Mouse (Mus musculus) ES-Bruce4 (cell line): ENCODE results near the gene Lcn3. TPM values are rescaled to one million over a fixed set of nuclear protein-coding genes. Genes with fewer than 3 reads are reported as not detected.

ENCODE experiments used
- H3K27ac ChIP-seq: 2 replicates; pipeline ENCODE4 v1.5.1; 2012; ENCODE audit warnings: low read length, inconsistent platforms; ENCODE audit not compliant: insufficient read depth
- H3K27me3 ChIP-seq: 2 replicates; pipeline ENCODE4 v1.6.1; 2012; ENCODE audit warnings: mild to moderate bottlenecking, low read length, inconsistent platforms; ENCODE audit not compliant: control insufficient read depth, poor library complexity, insufficient read depth, severe bottlenecking
- H3K36me3 ChIP-seq: 2 replicates; pipeline ENCODE4 v1.6.1; 2012; ENCODE audit warnings: inconsistent platforms, mild to moderate bottlenecking, low read length, moderate library complexity; ENCODE audit not compliant: control insufficient read depth, poor library complexity, insufficient read depth, severe bottlenecking
- H3K4me1 ChIP-seq: one replicate; pipeline ENCODE4 v1.8.1; 2011; ENCODE audit warnings: low read length; ENCODE audit not compliant: control insufficient read depth, insufficient read depth
- H3K4me3 ChIP-seq: 2 replicates; pipeline ENCODE4 v1.5.1; 2011; ENCODE audit warnings: low read depth, mild to moderate bottlenecking, low read length
- H3K9ac ChIP-seq: 2 replicates; pipeline ENCODE4 v1.6.1; 2012; ENCODE audit warnings: low read depth, mild to moderate bottlenecking, inconsistent platforms; ENCODE audit not compliant: poor library complexity, severe bottlenecking
- H3K9me3 ChIP-seq: replicated peaks from 2 replicates; pipeline ENCODE4 v1.6.1; 2012; ENCODE audit warnings: mild to moderate bottlenecking, low read length, inconsistent platforms; ENCODE audit not compliant: control insufficient read depth, poor library complexity, insufficient read depth, severe bottlenecking
- CTCF ChIP-seq: IDR thresholded peaks from one replicate; pipeline ENCODE4 v1.8.1; 2011; ENCODE audit warnings: low read depth, low read length
- EP300 ChIP-seq: IDR thresholded peaks from 2 replicates; pipeline ENCODE4 v1.6.1; 2011; ENCODE audit warnings: low read depth, low read length; ENCODE audit not compliant: insufficient read depth
- POLR2A ChIP-seq: IDR thresholded peaks from one replicate; pipeline ENCODE4 v1.8.1; 2011; ENCODE audit warnings: low read length; ENCODE audit not compliant: insufficient read depth
- polyA plus RNA-seq: library from polyadenylated mRNA; stranded (reverse); fragments of >200 nt; gene quantifications from 2 replicates; pipeline ENCODE4 v1.2.4, GENCODE M21; 2011; ENCODE audit warnings: low read depth; ENCODE audit not compliant: missing spikeins, insufficient read depth, insufficient read length

Gene Lcn3
- polyA plus RNA-seq, 1 experiment: not detected

DNA sequence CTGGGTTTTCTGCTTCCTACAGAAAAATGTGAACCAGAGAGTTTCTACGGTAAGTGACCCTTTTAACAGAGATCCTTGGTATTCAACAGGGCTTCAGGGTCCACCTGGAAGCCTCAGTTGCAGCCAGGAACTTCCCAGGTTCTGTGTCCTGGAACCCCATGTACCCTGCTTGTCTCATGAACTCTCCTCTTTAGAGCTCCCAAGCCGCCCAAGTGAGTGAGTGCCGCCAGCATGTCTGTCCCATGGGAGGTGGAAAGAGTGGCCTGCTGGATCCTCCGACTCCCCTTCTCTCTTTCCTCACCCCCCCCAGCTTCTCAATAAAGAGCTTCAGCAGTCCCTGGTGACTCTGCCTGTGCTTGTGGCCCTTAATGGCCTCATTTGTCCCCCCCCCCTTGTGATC lies 2.4 kb downstream of the Lcn3 start:
- no peak for TF ChIP-seq CTCF
- no peak for TF ChIP-seq EP300
- no peak for TF ChIP-seq POLR2A
- Histone ChIP-seq H3K9me3 (no peaks in the 10 kb centered on the region), H3K36me3 (no peaks in the 10 kb centered on the region), H3K27ac (no peak overlapping the region), H3K27me3 (no peaks in the 10 kb centered on the region), H3K9ac (no peak overlapping the region), H3K4me3 (no peak overlapping the region), H3K4me1 (no peaks in the 10 kb centered on the region)

DNA sequence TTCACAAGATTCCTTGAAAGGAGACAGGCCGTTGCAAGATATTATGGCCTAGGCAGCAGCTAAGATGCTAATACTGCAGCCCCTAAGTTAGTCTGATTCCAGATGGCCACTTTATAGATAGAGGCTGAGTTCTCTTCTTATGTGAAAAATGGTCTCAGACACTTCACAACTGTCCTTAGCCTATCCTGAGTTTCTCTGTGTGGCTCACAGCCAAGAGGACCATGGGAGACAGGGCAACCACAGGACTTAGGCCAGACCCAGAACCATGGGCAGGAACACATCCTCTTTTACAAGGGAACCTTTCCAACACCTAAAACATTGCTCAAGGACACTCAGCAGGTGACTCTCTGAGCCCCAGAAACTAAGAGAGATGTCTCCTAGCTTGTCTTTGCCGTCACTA lies 8.1 kb downstream of the Lcn3 start:
- Histone ChIP-seq H3K9ac (no peak overlapping the region), H3K9me3 (no peaks in the 10 kb centered on the region), H3K4me1 (no peaks in the 10 kb centered on the region), H3K27ac (no peak overlapping the region), H3K36me3 (no peaks in the 10 kb centered on the region), H3K4me3 (no peak overlapping the region), H3K27me3 (no peaks in the 10 kb centered on the region)
- TF ChIP-seq EP300: no peak
- no peak for TF ChIP-seq POLR2A
- no peak for TF ChIP-seq CTCF

DNA sequence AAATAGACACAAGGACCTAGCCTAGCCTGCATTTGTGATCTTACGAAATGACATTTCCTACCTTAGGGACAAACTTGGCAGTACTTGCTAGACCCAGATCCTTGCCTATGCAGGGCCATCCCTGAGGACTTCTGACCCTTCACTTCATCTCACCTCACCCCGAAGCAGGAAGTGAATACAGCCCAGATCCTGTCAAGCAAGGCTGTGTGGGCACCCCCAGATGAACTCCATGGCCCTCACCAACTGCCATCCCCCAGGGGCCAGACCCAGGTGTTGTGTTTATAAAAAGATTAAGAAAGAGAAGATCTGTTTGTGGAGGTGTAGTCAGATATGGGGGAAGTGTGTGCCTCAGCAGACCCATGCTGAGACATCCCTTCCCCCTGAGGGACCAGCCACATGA lies 9.3 kb downstream of the Lcn3 start:
- Histone ChIP-seq H3K27me3 (no peaks in the 10 kb centered on the region), H3K9me3 (no peaks in the 10 kb centered on the region), H3K4me1 (no peaks in the 10 kb centered on the region), H3K36me3 (no peaks in the 10 kb centered on the region), H3K27ac (no peak overlapping the region), H3K4me3 (no peak overlapping the region), H3K9ac (no peak overlapping the region)
- TF ChIP-seq EP300 (no peak), CTCF (no peak)

DNA sequence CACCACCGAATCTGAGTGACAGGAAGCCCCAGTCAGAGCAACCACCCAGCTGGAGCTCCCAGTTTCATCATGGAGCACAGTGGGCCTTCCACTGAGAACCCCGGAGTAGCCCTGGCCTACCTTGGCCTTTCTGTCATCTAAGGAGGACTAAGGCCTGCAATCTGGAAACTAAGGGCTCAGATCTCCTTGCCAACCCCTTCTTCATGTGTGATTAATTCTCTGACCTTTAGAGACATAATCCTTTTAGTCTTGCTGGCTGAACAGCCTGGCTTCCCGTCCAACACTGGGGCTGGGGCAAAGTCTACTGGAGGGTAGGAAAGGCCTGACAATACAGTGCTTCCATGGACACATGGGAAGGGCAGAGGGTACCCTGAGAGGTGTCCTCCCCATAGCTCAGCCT lies 10.6 kb downstream of the Lcn3 start:
- Histone ChIP-seq H3K36me3 (no peaks in the 10 kb centered on the region), H3K4me1 (no peaks in the 10 kb centered on the region), H3K27ac (no peak overlapping the region), H3K4me3 (no peak overlapping the region), H3K27me3 (no peaks in the 10 kb centered on the region), H3K9ac (no peak overlapping the region), H3K9me3 (no peaks in the 10 kb centered on the region)
- TF ChIP-seq EP300: no peak

DNA sequence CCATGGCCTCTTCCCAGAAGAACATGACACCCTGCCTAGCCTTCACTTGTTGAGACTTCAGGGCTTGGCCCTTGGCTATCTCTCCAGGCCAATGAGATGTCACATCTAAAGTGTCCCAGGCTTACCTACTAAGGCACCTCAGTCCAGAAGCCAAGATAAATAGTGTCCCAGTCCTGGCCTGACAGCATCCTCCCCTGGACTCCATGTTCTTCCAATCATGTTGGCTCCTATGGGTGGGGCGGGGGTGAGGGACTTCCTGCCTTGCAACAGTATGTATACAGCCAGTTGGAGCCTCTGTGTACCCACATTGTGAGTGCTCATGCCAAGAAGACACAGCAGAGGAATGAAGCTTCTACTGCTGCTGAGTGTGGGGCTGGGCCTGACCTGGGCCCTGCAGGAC lies 11.3 kb downstream of the Lcn3 start, which contains the start of gene Lcn11:
Gene Lcn11 (plus strand): TSS at position 301 of the 400 bp plus-strand sequence.
- Histone ChIP-seq H3K27ac (no peak within 1 kb of the TSS), H3K4me3 (no peak within 1 kb of the TSS), H3K4me1 (no peaks in the 10 kb centered on the region), H3K9ac (no peak within 1 kb of the TSS), H3K27me3 (no peaks in the 10 kb centered on the region), H3K36me3 (no peaks in the 10 kb centered on the region), H3K9me3 (no peaks in the 10 kb centered on the region)
- no peak for TF ChIP-seq CTCF
- no peak for TF ChIP-seq EP300
- no peak for TF ChIP-seq POLR2A

DNA sequence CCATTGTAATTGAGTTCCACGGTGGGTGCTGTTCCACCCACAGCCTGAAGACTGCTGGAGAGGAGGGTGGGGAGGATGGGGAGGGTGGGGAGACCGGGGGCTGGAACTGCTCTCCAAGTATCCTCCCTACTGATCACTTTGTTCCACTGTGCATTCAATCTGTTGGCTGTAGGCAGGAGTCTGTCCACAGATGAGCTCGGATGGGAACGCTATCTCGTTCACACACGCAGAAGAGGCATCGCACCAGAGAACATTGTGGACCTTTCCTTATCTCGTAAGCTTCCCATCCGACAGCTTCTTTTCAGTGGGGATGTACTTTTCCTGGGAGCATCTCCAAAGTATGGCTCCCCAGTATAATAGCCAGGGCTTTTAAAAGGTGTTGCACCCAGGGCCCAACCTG lies 13.7 kb downstream of the Lcn3 start:
- TF ChIP-seq CTCF: no peak
- TF ChIP-seq EP300: no peak
- no peak for TF ChIP-seq POLR2A

More for the DNA sequence above, 13.7 kb downstream of the Lcn3 start:
- no peak overlapping the region for H3K9ac ChIP-seq
- H3K27me3 ChIP-seq: no peaks in the 10 kb centered on the region
- H3K36me3 ChIP-seq: no peaks in the 10 kb centered on the region
- H3K4me1 ChIP-seq: no peaks in the 10 kb centered on the region
- H3K27ac ChIP-seq: no peak overlapping the region
- H3K4me3 ChIP-seq: no peak overlapping the region
- H3K9me3 ChIP-seq: no peaks in the 10 kb centered on the region
